Mouse (Mus musculus): ENCODE measurements around the gene Nptxr.
"Not testable (repeated sequence)": the region's sequence is repeated elsewhere in the genome, so short reads cannot be mapped to it uniquely, and the experiment has no call there.

Nptxr gene

GRCm38 (mm10) chr15:79823588-79824280 lies 19.2 kb upstream of the Nptxr start:
- in situ Hi-C loops (cut with MboI, MseI): no loop called here

GRCm38 (mm10) chr15:79822265-79823199 lies 18.0 kb upstream of the Nptxr start:
- in situ Hi-C loops (cut with MboI, MseI): no loop called here

GRCm38 (mm10) chr15:79818325-79818724 lies 13.8 kb upstream of the Nptxr start:
- in situ Hi-C loops (cut with MboI, MseI): no loop called here

- in situ Hi-C loops (cut with MboI, MseI): no loop called here
Measured at GRCm38 (mm10) chr15:79813666-79814258, 9.2 kb upstream of the Nptxr start.

- in situ Hi-C loops (cut with MboI, MseI): not testable (repeated sequence)
Measured at GRCm38 (mm10) chr15:79812840-79813239, 8.3 kb upstream of the Nptxr start.

- in situ Hi-C loops (cut with MboI, MseI): no loop called here
Measured at GRCm38 (mm10) chr15:79810997-79811396, 6.4 kb upstream of the Nptxr start.

- in situ Hi-C loops (cut with MboI, MseI): no loop called here
Measured at GRCm38 (mm10) chr15:79810061-79810460, 5.5 kb upstream of the Nptxr start.

- in situ Hi-C loops (cut with MboI, MseI): no loop called here
Measured at GRCm38 (mm10) chr15:79808658-79809057, 4.1 kb upstream of the Nptxr start.

- in situ Hi-C loops (cut with MboI, MseI): no loop called here
Measured at GRCm38 (mm10) chr15:79808114-79808513, 3.5 kb upstream of the Nptxr start.

GRCm38 (mm10) chr15:79807050-79807449 lies 2.5 kb upstream of the Nptxr start:
- in situ Hi-C loops (cut with MboI, MseI): no loop called here

- in situ Hi-C loops (cut with MboI, MseI): no loop called here
Measured at GRCm38 (mm10) chr15:79805246-79805645, 680 bp upstream of the Nptxr start.

- in situ Hi-C loops (cut with MboI, MseI): no loop called here
Measured at GRCm38 (mm10) chr15:79803533-79804351, 824 bp downstream of the Nptxr start.

- in situ Hi-C loops (cut with MboI, MseI): no loop called here
Measured at GRCm38 (mm10) chr15:79802304-79802703, 2.3 kb downstream of the Nptxr start.

GRCm38 (mm10) chr15:79801646-79802045 lies 2.9 kb downstream of the Nptxr start:
- in situ Hi-C loops (cut with MboI, MseI): no loop called here

GRCm38 (mm10) chr15:79800701-79801100 lies 3.9 kb downstream of the Nptxr start:
- in situ Hi-C loops (cut with MboI, MseI): no loop called here

- in situ Hi-C loops (cut with MboI, MseI): no loop called here
Measured at GRCm38 (mm10) chr15:79798591-79798990, 6.0 kb downstream of the Nptxr start.

- in situ Hi-C loops (cut with MboI, MseI): no loop called here
Measured at GRCm38 (mm10) chr15:79797680-79798079, 6.9 kb downstream of the Nptxr start.

GRCm38 (mm10) chr15:79797096-79797495 lies 7.5 kb downstream of the Nptxr start:
- in situ Hi-C loops (cut with MboI, MseI): no loop called here

- in situ Hi-C loops (cut with MboI, MseI): no loop called here
Measured at GRCm38 (mm10) chr15:79796256-79796655, 8.3 kb downstream of the Nptxr start.

GRCm38 (mm10) chr15:79794173-79794572 lies 10.4 kb downstream of the Nptxr start:
- in situ Hi-C loops (cut with MboI, MseI): loop anchor here (5.0 kb wide), 1 partner anchor 63 kb away; no protein-coding TSS in a partner anchor

- in situ Hi-C loops (cut with MboI, MseI): loop anchor here (5.0 kb wide), 1 partner anchor 64 kb away; no protein-coding TSS in a partner anchor
Measured at GRCm38 (mm10) chr15:79793076-79793475, 11.5 kb downstream of the Nptxr start.
